Mouse (Mus musculus) stomach, embryonic 14.5 days (tissue): Measurements from ENCODE around the gene Cnnm2. TPM values are rescaled to one million over a fixed set of nuclear protein-coding genes. Genes with fewer than 3 reads are reported as not detected.
"Not testable (repeated sequence)": the region's sequence is repeated elsewhere in the genome, so short reads cannot be mapped to it uniquely, and the experiment has no call there.

Source experiments
- ATAC-seq: fragments of 200-750 bp; cut with Nextera tagmentation; 2 replicates; pipeline ENCODE4 v1.8.0; 2017; ENCODE audit warnings: low read depth, moderate TSS enrichment; ENCODE audit not compliant: insufficient number of reproducible peaks, insufficient read depth, low FRiP score
- H3K27ac ChIP-seq: fragments of 300-500 bp; sonication (generic); 2 replicates; pipeline ENCODE4 v1.5.1; 2014; ENCODE audit warnings: mild to moderate bottlenecking, low read length, moderate library complexity, mixed read lengths
- H3K27me3 ChIP-seq: fragments of 300-500 bp; sonication (generic); 2 replicates; pipeline ENCODE4 v1.6.1; 2014; ENCODE audit warnings: low read length, control low read depth, mixed read lengths; ENCODE audit not compliant: control insufficient read depth, insufficient read depth
- H3K36me3 ChIP-seq: fragments of 300-500 bp; sonication (generic); 2 replicates; pipeline ENCODE4 v1.6.1; 2014; ENCODE audit warnings: mild to moderate bottlenecking, control low read depth, low read length, moderate library complexity, mixed read lengths; ENCODE audit not compliant: control insufficient read depth, insufficient read depth
- H3K4me1 ChIP-seq: fragments of 300-500 bp; sonication (generic); 2 replicates; pipeline ENCODE4 v1.6.1; 2014; ENCODE audit warnings: low read length, control low read depth, mixed read lengths; ENCODE audit not compliant: control insufficient read depth, insufficient read depth
- H3K4me2 ChIP-seq: fragments of 300-500 bp; sonication (generic); replicated peaks from 2 replicates; pipeline ENCODE4 v1.6.1; 2014; ENCODE audit warnings: low read depth, low read length, control low read depth
- H3K4me3 ChIP-seq: fragments of 300-500 bp; sonication (generic); 2 replicates; pipeline ENCODE4 v1.5.1; 2014; ENCODE audit warnings: low read depth, low read length, control low read depth
- H3K9ac ChIP-seq: fragments of 300-500 bp; sonication (generic); replicated peaks from 2 replicates; pipeline ENCODE4 v1.6.1; 2014; ENCODE audit warnings: low read depth, mild to moderate bottlenecking, control low read depth, low read length, moderate library complexity, mixed read lengths
- H3K9me3 ChIP-seq: fragments of 300-500 bp; sonication (generic); 2 replicates; pipeline ENCODE4 v1.6.1; 2016; ENCODE audit warnings: low read depth, low read length, control low read depth; ENCODE audit not compliant: control insufficient read depth
- WGBS: fragments of 180-500 bp; shearing (Covaris S2); extraction: QIAGEN DNeasy Blood & Tissue Kit; methylation state at CpG from one replicate; pipeline ENCODE4 v1.1.7; 2014; 5-methylcytosine and 5-hydroxymethylcytosine counted together
- polyA plus RNA-seq: library from polyadenylated mRNA; unstranded; fragments of >200 nt; fragmentation: Nextera tagmentation; extraction: Ambion mirVana; gene quantifications from 2 replicates; pipeline ENCODE4 v1.2.1, GENCODE M21; 2014

The Cnnm2 gene
- polyA plus RNA-seq, 1 experiment from 2014 or later = 2.5 TPM

DNA sequence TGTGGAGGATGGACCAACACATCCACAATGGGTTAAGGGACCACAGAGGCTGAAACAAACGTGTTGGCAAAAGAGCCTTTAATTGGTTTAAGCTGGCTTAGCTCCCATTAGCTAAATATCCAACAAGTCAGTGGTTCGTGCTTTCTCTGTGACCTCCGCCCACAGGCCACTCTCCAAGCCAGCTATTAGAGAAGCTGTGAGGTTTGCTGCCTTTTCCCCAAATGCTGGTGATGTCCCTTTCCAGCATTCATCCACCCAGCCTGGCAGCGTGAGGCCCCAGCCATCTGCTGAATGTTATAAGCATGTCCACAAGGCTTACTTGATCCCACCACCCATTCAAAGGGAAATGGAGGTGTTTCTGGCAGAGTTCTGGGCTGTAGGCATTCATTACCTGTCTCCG is 15.0 kb downstream of the Cnnm2 start:
- no peaks in the 10 kb centered on the region for H3K9me3 ChIP-seq
- H3K36me3 ChIP-seq = no peaks in the 10 kb centered on the region
- H3K4me3 ChIP-seq = no peak overlapping the region
- no peaks in the 10 kb centered on the region for H3K4me1 ChIP-seq
- H3K4me2 ChIP-seq = no peak overlapping the region
- no peak for ATAC-seq
- H3K27me3 ChIP-seq = no peaks in the 10 kb centered on the region
- 65% methylated on average over 5 of the region's 5 CpGs for WGBS
- H3K27ac ChIP-seq = no peak overlapping the region
- H3K9ac ChIP-seq = no peak overlapping the region

DNA sequence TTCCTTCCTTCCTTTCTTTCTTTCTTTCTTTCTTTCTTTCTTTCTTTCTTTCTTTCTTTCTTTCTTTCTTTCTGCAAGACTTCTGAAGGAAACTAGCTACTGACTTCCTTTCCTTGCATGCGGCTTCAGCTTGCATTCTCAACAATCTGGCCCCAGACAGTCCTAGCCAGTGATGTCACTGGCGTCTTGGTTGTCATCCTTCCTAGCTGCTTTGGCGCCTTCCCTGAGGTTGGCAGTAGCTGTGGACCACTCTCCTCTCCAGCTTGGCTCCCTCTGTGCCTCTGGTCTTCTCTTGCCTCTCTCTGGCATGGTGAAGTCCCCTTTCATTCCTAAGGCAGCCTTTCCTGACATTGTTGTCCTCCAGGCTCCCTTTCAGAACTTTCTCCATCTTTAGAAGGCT is 15.5 kb downstream of the Cnnm2 start:
- H3K27me3 ChIP-seq = no peaks in the 10 kb centered on the region
- no peaks in the 10 kb centered on the region for H3K4me1 ChIP-seq
- H3K4me2 ChIP-seq = no peak overlapping the region
- no peak overlapping the region for H3K4me3 ChIP-seq
- H3K9ac ChIP-seq = no peak overlapping the region
- WGBS = 73% methylated on average over 3 of the region's 3 CpGs
- ATAC-seq = no peak
- no peaks in the 10 kb centered on the region for H3K9me3 ChIP-seq
- H3K27ac ChIP-seq = no peak overlapping the region
- H3K36me3 ChIP-seq = no peaks in the 10 kb centered on the region

DNA sequence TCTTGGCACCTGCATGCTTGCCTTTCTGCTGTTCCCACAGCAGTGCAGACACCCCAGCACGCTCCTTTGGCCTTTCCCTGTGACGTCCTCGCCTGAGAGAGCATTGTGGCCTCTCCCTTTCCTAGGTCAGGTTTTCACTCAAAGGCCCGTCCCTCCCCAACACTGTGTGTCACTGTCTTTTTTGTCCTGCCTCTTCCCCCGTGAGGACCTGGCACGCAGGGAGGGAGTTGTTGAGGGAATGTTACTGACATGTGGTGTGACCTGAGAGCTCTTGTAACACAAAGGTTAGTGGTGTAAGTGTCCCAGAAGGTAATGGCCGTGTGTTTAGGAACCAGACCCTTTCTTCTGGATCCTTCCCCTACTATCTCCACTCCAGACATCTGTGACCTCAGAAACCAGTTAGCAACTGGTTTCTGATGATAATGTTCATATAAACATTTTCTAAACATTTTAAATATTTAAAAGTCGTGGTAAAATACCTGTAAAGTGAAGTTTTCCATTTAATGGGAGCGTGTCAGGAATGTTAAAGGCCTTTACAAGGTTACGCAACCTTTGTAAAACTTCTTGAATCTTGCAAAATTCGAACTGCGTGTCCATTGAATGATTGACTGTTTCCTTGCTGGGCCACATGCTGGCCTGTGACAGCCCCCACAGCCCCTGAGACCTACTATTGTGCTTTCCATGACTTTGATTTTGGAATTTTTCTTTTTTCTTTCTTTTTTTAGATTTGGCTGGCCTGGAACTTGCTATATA is 16.7 kb downstream of the Cnnm2 start:
- no peaks in the 10 kb centered on the region for H3K4me1 ChIP-seq
- H3K36me3 ChIP-seq = no peaks in the 10 kb centered on the region
- no peak overlapping the region for H3K4me3 ChIP-seq
- no peak overlapping the region for H3K9ac ChIP-seq
- H3K9me3 ChIP-seq = no peaks in the 10 kb centered on the region
- no peaks in the 10 kb centered on the region for H3K27me3 ChIP-seq
- no peak overlapping the region for H3K4me2 ChIP-seq
- no peak overlapping the region for H3K27ac ChIP-seq
- ATAC-seq = no peak
- WGBS = 73% methylated on average over 12 of the region's 12 CpGs

DNA sequence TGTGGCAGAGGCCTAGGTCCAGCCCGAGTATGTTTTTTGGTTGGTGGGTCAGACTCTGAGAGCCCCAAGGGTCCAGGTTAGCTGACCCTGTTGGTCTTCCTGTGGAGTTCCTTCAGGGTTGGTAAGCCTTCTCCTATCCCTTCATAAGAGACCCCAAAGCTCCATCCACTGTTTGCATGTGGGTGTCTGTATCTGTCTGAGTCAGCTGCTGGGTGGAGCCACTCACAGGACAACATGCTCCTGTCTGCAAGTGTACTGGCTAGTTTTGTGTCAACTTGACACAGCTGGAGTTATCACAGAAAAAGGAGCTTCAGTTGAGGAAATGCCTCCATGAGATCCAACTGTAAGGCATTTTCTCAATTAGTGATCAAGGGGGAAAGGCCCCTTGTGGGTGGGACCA is 17.7 kb downstream of the Cnnm2 start:
- H3K27me3 ChIP-seq, ATAC-seq, H3K27ac ChIP-seq, H3K9me3 ChIP-seq, H3K4me2 ChIP-seq, H3K4me3 ChIP-seq, H3K36me3 ChIP-seq, H3K4me1 ChIP-seq, H3K9ac ChIP-seq: not testable (repeated sequence)
- WGBS = 93% methylated on average over 1 of the region's 1 CpGs

DNA sequence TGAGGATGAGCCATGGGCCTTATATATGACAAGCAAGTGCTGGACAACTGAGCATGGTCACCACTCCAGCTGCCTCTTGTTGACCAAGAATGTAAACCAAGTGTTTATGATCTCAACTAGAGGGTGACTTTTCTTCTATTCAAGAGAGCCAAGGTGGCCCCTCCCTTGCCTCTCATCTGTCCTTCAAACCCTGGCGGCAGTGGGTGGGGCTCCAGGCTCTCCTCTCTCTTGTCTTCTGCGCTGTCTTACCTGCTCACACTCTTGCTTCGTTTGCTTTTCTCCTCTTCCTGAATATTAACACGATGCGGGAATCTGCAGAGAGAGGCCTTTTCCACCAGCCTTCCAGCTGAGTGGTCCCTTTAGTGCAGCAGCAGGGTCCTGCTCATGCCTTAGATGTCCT is 22.6 kb downstream of the Cnnm2 start:
- H3K9me3 ChIP-seq = no peaks in the 10 kb centered on the region
- H3K27ac ChIP-seq = no peak overlapping the region
- no peaks in the 10 kb centered on the region for H3K4me1 ChIP-seq
- 65% methylated on average over 5 of the region's 5 CpGs for WGBS
- H3K27me3 ChIP-seq = no peaks in the 10 kb centered on the region
- no peaks in the 10 kb centered on the region for H3K36me3 ChIP-seq
- ATAC-seq = no peak
- H3K4me3 ChIP-seq = no peak overlapping the region
- no peak overlapping the region for H3K4me2 ChIP-seq
- no peak overlapping the region for H3K9ac ChIP-seq

DNA sequence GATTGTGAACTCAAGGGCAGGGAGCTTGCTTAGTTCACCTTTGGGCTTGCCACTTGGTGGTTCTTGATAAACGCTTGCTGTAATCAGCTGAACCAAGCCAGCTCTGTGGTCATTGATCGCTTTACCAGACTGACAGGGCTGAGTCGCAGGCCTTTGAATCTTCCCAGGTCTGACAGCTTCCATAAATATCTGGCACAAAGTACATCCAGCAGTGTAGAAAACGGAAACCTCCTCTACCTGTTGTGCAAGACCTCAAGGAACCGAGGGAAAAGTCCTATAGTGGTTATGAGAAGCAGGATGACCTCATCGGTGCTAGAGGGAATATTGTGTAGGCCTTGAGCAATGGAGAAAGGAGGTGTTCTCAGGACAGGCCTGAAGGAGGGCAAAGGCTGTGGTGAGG is 23.1 kb downstream of the Cnnm2 start:
- 71% methylated on average over 6 of the region's 6 CpGs for whole genome bisulfite sequencing
- Histone ChIP-seq H3K9me3 (no peaks in the 10 kb centered on the region), H3K27ac (no peak overlapping the region), H3K36me3 (no peaks in the 10 kb centered on the region), H3K4me1 (no peaks in the 10 kb centered on the region), H3K4me3 (no peak overlapping the region), H3K4me2 (no peak overlapping the region), H3K9ac (no peak overlapping the region), H3K27me3 (no peaks in the 10 kb centered on the region)
- ATAC-seq = no peak

DNA sequence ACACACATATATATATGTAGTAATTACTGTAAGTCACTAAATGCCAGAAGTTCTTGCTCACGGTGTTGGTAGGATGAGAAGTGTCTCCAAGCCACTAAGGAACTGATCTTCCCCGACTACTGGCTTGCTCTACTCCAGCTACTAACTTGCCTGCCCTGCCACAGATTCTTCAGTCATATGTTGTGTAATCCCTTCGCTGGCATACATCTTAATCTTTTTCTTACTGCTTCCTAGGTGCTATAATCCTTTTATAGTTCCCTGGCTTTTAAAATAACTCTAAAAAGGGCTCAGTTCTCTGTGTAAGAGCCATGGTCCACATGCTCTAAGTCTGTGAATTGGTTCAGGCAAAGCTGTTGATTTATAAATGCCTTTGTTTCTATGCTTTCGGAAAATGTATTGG is 24.2 kb downstream of the Cnnm2 start:
- no peaks in the 10 kb centered on the region for H3K9me3 ChIP-seq
- no peak overlapping the region for H3K4me2 ChIP-seq
- no peak overlapping the region for H3K9ac ChIP-seq
- H3K4me1 ChIP-seq = no peaks in the 10 kb centered on the region
- H3K4me3 ChIP-seq = no peak overlapping the region
- whole genome bisulfite sequencing = 85% methylated on average over 4 of the region's 4 CpGs
- ATAC-seq = no peak
- no peak overlapping the region for H3K27ac ChIP-seq
- H3K36me3 ChIP-seq = no peaks in the 10 kb centered on the region
- H3K27me3 ChIP-seq = no peaks in the 10 kb centered on the region

DNA sequence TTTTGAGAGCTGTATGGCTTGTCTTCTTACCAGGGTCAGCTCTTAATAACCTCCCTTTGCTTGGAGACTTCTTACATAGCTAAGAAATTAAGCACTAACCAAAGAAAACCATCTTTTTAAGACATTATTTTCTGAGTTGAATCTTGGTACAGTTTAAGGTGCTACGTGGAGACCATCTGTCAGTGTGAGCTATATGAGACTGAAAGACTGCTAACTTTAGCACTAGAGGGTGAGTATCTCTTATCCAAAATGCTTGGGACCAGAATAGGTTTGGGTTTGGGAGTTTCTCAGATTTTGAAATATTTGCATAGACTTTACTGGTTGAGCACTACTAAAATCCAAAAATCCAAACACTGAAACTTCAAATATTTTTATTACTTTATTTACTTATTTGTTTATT is 28.4 kb downstream of the Cnnm2 start:
- no peak overlapping the region for H3K4me2 ChIP-seq
- no peak overlapping the region for H3K4me3 ChIP-seq
- no peaks in the 10 kb centered on the region for H3K9me3 ChIP-seq
- H3K36me3 ChIP-seq = no peaks in the 10 kb centered on the region
- no peak for ATAC-seq
- no peaks in the 10 kb centered on the region for H3K27me3 ChIP-seq
- 86% methylated on average over 1 of the region's 1 CpGs for WGBS
- H3K4me1 ChIP-seq = no peaks in the 10 kb centered on the region
- no peak overlapping the region for H3K27ac ChIP-seq
- no peak overlapping the region for H3K9ac ChIP-seq

DNA sequence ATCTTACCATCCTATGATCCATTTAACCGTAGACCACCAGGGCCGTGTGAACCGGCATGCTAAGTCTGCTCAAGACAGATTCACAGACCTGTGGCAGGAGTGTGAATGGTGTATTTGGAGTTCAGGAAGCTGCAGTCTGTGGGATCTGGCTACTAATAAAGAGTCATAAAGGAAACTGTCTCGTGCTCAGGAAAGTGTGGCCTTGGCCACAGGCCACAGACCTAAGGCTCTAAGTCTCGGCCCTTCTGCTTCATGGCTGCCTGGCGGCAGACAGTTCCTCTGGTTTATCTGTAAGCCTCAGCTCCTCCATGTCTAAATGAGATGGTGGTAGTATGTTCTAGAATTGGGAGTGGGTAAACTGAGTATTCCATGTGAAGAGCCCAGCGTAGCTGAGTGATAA is 30.0 kb downstream of the Cnnm2 start:
- Histone ChIP-seq H3K27ac (no peak overlapping the region), H3K9me3 (no peaks in the 10 kb centered on the region), H3K4me3 (no peak overlapping the region), H3K4me2 (no peak overlapping the region), H3K27me3 (no peaks in the 10 kb centered on the region), H3K4me1 (no peaks in the 10 kb centered on the region), H3K9ac (no peak overlapping the region), H3K36me3 (no peaks in the 10 kb centered on the region)
- ATAC-seq = no peak
- WGBS = 86% methylated on average over 7 of the region's 7 CpGs
